Mouse (Mus musculus) heart, embryonic 13.5 days (tissue): ENCODE data around the gene Retsat. TPM values are rescaled to one million over a fixed set of nuclear protein-coding genes. Genes with fewer than 3 reads are reported as not detected.

Experiments used
- ATAC-seq: fragments of 200-750 bp; cut with Nextera tagmentation; 2 replicates; pipeline ENCODE4 v1.8.0; 2017; ENCODE audit warnings: moderate TSS enrichment; ENCODE audit not compliant: insufficient number of reproducible peaks, low FRiP score, low TSS enrichment; ENCODE audit errors: extremely low read depth
- H3K27ac ChIP-seq: fragments of 300-500 bp; sonication (generic); replicated peaks from 2 replicates; pipeline ENCODE4 v1.5.1; 2015; ENCODE audit warnings: moderate library complexity, mild to moderate bottlenecking, inconsistent platforms
- H3K27me3 ChIP-seq: fragments of 300-500 bp; sonication (generic); replicated peaks from 2 replicates; pipeline ENCODE4 v1.6.1; 2015; ENCODE audit warnings: mild to moderate bottlenecking, inconsistent platforms
- H3K36me3 ChIP-seq: fragments of 300-500 bp; sonication (generic); 2 replicates; pipeline ENCODE4 v1.6.1; 2015; ENCODE audit warnings: mild to moderate bottlenecking, inconsistent platforms
- H3K4me1 ChIP-seq: fragments of 300-500 bp; sonication (generic); 2 replicates; pipeline ENCODE4 v1.6.1; 2015; ENCODE audit warnings: inconsistent platforms
- H3K4me2 ChIP-seq: fragments of 300-500 bp; sonication (generic); 2 replicates; pipeline ENCODE4 v1.6.1; 2015; ENCODE audit warnings: inconsistent platforms, mild to moderate bottlenecking, moderate library complexity
- H3K4me3 ChIP-seq: fragments of 300-500 bp; sonication (generic); 2 replicates; pipeline ENCODE4 v1.5.1; 2015; ENCODE audit warnings: moderate library complexity, mild to moderate bottlenecking, inconsistent platforms
- H3K9ac ChIP-seq: fragments of 300-500 bp; sonication (generic); 2 replicates; pipeline ENCODE4 v1.6.1; 2015; ENCODE audit warnings: inconsistent platforms, mild to moderate bottlenecking, moderate library complexity
- H3K9me3 ChIP-seq: fragments of 300-500 bp; sonication (generic); 2 replicates; pipeline ENCODE4 v1.6.1; 2016; ENCODE audit warnings: inconsistent platforms
- WGBS: fragments of 180-500 bp; shearing (Covaris S2); methylation state at CpG from one replicate; pipeline ENCODE4 v1.1.7; 2015; ENCODE audit warnings: mixed read lengths; 5-methylcytosine and 5-hydroxymethylcytosine counted together
- polyA plus RNA-seq: library from polyadenylated mRNA; unstranded; fragments of >200 nt; fragmentation: Nextera tagmentation; extraction: Ambion mirVana; gene quantifications from 2 replicates; pipeline ENCODE4 v1.2.1, GENCODE M21; 2015

Gene Retsat
- polyA plus RNA-seq, 1 experiment from 2014 or later, result 18.3 TPM

GRCm38 (mm10) chr6:72590111-72590510 lies 8.2 kb upstream of the Retsat start:
- ATAC-seq, result no peak

DNA sequence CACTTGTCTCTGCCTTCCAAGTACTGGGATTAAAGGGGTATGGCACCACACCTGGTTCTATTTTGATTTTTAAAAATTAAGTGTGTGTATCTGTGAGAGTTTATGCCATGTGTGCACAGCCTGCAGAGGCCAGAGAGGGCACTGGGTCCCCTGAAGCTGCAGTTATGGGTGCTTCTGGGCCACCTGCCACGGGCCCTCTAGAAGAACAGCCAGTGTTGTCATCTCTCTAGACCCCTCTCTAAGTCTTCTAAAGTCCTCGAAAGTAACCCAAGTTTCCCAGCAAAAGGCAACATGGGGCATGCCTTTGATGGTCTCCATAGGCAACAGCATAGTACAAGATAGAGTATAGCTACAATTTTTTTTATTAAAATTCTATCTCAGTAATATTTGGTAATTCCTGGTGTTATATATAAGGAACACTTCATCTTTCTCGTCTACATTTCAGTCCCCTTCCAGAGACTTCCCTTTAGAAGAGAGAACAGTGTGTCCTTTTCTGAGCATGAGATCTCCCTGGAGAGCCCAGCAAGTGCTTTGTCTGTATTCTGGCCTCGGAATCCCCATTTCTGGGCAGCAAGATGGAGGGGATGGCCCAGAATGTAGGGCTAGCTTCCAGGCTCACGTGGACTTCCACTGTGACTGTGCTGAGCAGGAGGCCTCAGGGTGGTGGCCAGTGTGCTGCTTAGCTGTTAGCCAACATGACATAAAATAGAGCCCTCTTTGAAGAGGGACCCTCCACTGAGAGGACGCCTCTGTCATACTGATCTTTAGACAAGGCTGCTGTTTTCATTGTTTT lies 5.1 kb upstream of the Retsat start:
- H3K9ac ChIP-seq, result no peak overlapping the region
- WGBS, result 74% methylated on average over 6 of the region's 6 CpGs
- H3K27me3 ChIP-seq, result no peaks in the 10 kb centered on the region
- H3K9me3 ChIP-seq, result no peaks in the 10 kb centered on the region
- ATAC-seq, result no peak
- H3K4me3 ChIP-seq, result no peak overlapping the region
- no peak overlapping the region for H3K27ac ChIP-seq
- no peak overlapping the region for H3K4me2 ChIP-seq
- H3K36me3 ChIP-seq, result 0 out of 2 replicates have a peak, but pooled peaks cover 3% of the 10 kb centered on the region
- H3K4me1 ChIP-seq, result peaks cover 10% of the 10 kb centered on the region

More at GRCm38 (mm10) chr6:72590111-72590510, 8.2 kb upstream of the Retsat start:
- H3K36me3 ChIP-seq, result peaks cover 19% of the 10 kb centered on the region
- no peaks in the 10 kb centered on the region for H3K9me3 ChIP-seq
- H3K9ac ChIP-seq, result no peak overlapping the region
- no peaks in the 10 kb centered on the region for H3K4me1 ChIP-seq
- no peak overlapping the region for H3K4me3 ChIP-seq
- H3K27ac ChIP-seq, result no peak overlapping the region
- no peak overlapping the region for H3K4me2 ChIP-seq
- no peaks in the 10 kb centered on the region for H3K27me3 ChIP-seq

- Histone ChIP-seq H3K4me2 (no peak overlapping the region), H3K27ac (no peak overlapping the region)
- 41% methylated on average over 5 of the region's 5 CpGs for WGBS
Measured at GRCm38 (mm10) chr6:72593914-72594313, 4.4 kb upstream of the Retsat start.

GRCm38 (mm10) chr6:72597083-72597874 lies 996 bp upstream of the Retsat start:
- 43% methylated on average over 13 of the region's 13 CpGs for WGBS
- Histone ChIP-seq H3K9ac (peak overlapping the region; percentile 78), H3K4me1 (peaks cover 21% of the 10 kb centered on the region), H3K27me3 (no peaks in the 10 kb centered on the region), H3K27ac (0 out of 2 replicates have a peak overlapping the region, but pooled peaks have one; percentile 8), H3K4me3 (peak overlapping the region; percentile 77), H3K9me3 (no peaks in the 10 kb centered on the region), H3K4me2 (peak overlapping the region; percentile 75), H3K36me3 (0 out of 2 replicates have a peak, but pooled peaks cover 3% of the 10 kb centered on the region)
- no peak for ATAC-seq

More at GRCm38 (mm10) chr6:72593914-72594313, 4.4 kb upstream of the Retsat start:
- ATAC-seq, result no peak
- 0 out of 2 replicates have a peak, but pooled peaks cover 3% of the 10 kb centered on the region for H3K36me3 ChIP-seq
- H3K4me3 ChIP-seq, result no peak overlapping the region
- H3K4me1 ChIP-seq, result peaks cover 14% of the 10 kb centered on the region
- no peak overlapping the region for H3K9ac ChIP-seq
- H3K27me3 ChIP-seq, result no peaks in the 10 kb centered on the region
- no peaks in the 10 kb centered on the region for H3K9me3 ChIP-seq

DNA sequence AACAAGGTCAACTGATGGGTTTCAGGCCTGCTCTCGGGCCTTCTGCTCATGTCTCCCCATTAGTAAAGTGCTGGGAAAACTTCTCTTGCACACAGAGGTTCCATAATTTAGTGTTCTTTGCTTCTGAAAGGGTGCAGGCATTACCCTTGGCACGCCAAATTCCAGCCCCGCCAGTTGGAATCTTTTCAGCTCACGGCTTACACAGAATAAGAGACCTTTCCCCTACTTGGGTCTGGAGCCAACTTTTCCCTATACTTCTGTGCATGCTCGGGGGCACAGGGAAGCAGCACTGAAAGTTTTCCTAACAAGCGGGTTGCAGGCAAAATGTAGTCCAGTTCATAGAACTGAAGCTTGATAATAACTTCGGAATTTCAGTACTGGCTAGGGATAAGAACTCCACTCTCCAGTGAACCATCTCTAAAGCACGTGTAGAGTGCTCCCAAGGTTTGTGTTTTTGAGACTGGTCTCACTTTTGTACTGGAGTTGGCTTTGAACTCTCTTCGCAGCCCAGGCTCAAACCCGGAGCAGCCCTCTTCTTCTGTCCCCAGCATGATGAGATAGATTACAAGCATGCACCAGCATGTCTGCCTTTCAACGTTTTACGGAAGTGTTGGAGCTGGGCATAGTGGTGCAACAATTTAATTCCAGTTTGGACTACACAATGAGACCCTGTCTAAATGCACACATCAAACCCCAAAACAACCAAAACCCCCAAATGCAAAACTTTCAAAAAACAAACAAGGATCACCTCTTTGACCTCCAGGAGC lies 699 bp downstream of the Retsat start:
- 39% methylated on average over 12 of the region's 12 CpGs for WGBS
- no peaks in the 10 kb centered on the region for H3K9me3 ChIP-seq
- H3K36me3 ChIP-seq, result peaks cover 13% of the 10 kb centered on the region
- no peaks in the 10 kb centered on the region for H3K27me3 ChIP-seq
- H3K9ac ChIP-seq, result peak overlapping the region; percentile 88
- ATAC-seq, result no peak
- H3K4me2 ChIP-seq, result peak overlapping the region; percentile 75
- H3K27ac ChIP-seq, result peak overlapping the region; percentile 91
- H3K4me1 ChIP-seq, result peaks cover 21% of the 10 kb centered on the region
- H3K4me3 ChIP-seq, result peak overlapping the region; percentile 77

GRCm38 (mm10) chr6:72600216-72600615 lies 1.9 kb downstream of the Retsat start:
- Histone ChIP-seq H3K36me3 (peaks cover 25% of the 10 kb centered on the region), H3K4me2 (no peak overlapping the region), H3K4me1 (peaks cover 21% of the 10 kb centered on the region), H3K9me3 (no peaks in the 10 kb centered on the region), H3K27ac (no peak overlapping the region), H3K4me3 (no peak overlapping the region), H3K27me3 (no peaks in the 10 kb centered on the region), H3K9ac (no peak overlapping the region)
- no peak for ATAC-seq
- 77% methylated on average over 6 of the region's 6 CpGs for WGBS

DNA sequence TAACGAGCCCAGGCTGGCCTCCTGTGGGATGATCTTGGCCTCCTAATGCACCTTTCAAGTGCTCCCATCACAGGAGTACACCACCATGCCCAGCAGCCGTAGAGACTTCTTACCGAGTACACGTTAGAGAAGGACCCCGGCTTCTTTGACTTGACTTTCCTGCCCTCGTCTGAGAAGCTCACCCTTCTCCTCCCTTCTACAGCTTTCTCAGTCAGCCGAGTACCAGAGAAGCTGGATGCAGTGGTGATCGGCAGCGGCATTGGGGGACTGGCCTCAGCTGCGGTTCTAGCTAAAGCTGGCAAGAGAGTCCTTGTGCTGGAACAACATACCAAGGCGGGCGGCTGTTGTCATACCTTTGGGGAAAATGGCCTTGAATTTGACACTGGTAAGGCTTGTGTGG lies 2.5 kb downstream of the Retsat start:
- Histone ChIP-seq H3K4me2 (no peak overlapping the region), H3K4me3 (no peak overlapping the region), H3K27me3 (no peaks in the 10 kb centered on the region), H3K36me3 (peaks cover 31% of the 10 kb centered on the region), H3K9ac (no peak overlapping the region), H3K27ac (no peak overlapping the region), H3K4me1 (peaks cover 21% of the 10 kb centered on the region), H3K9me3 (no peaks in the 10 kb centered on the region)
- no peak for ATAC-seq
- 84% methylated on average over 12 of the region's 12 CpGs for WGBS

GRCm38 (mm10) chr6:72601732-72602131 lies 3.5 kb downstream of the Retsat start:
- WGBS, result 61% methylated on average over 1 of the region's 1 CpGs

GRCm38 (mm10) chr6:72604066-72604465 lies 5.8 kb downstream of the Retsat start:
- Histone ChIP-seq H3K4me1 (peaks cover 5% of the 10 kb centered on the region), H3K27me3 (no peaks in the 10 kb centered on the region), H3K36me3 (peaks cover 60% of the 10 kb centered on the region), H3K9me3 (no peaks in the 10 kb centered on the region), H3K4me3 (no peak overlapping the region), H3K27ac (no peak overlapping the region), H3K4me2 (no peak overlapping the region), H3K9ac (no peak overlapping the region)
- 76% methylated on average over 2 of the region's 2 CpGs for WGBS
- no peak for ATAC-seq

More at GRCm38 (mm10) chr6:72601732-72602131, 3.5 kb downstream of the Retsat start:
- ATAC-seq, result no peak
- no peak overlapping the region for H3K9ac ChIP-seq
- H3K4me2 ChIP-seq, result no peak overlapping the region
- H3K36me3 ChIP-seq, result peaks cover 40% of the 10 kb centered on the region
- no peaks in the 10 kb centered on the region for H3K27me3 ChIP-seq
- no peaks in the 10 kb centered on the region for H3K9me3 ChIP-seq
- no peak overlapping the region for H3K4me3 ChIP-seq
- H3K27ac ChIP-seq, result no peak overlapping the region
- H3K4me1 ChIP-seq, result peaks cover 21% of the 10 kb centered on the region

GRCm38 (mm10) chr6:72607060-72607459 lies 8.8 kb downstream of the Retsat start:
- WGBS, result 81% methylated on average over 4 of the region's 4 CpGs
- H3K9me3 ChIP-seq, result no peaks in the 10 kb centered on the region

DNA sequence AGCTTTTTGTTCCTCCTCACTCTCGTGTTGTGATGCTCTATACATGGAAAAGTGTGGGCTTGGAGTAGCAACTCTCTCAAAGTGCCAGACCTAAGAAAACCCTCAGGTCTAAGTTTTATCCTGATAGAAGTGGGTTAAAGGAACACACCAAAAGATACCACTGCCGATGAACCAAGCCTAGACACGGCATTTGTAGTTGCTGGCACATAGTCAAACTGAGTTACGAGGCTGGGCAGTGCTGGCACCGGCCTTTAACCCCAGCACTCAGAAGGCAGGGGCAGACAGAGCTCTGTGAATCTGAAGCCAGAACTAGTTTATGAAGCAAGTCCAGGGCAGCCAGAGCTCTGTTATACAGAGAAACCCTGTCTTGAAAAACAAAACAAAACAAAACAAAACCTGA lies 9.4 kb downstream of the Retsat start:
- H3K27me3 ChIP-seq, result no peaks in the 10 kb centered on the region
- H3K9me3 ChIP-seq, result no peaks in the 10 kb centered on the region
- no peak overlapping the region for H3K9ac ChIP-seq
- WGBS, result 75% methylated on average over 5 of the region's 5 CpGs
- ATAC-seq, result no peak
- no peak overlapping the region for H3K27ac ChIP-seq
- peaks cover 92% of the 10 kb centered on the region for H3K36me3 ChIP-seq
- H3K4me2 ChIP-seq, result no peak overlapping the region
- H3K4me1 ChIP-seq, result peaks cover 12% of the 10 kb centered on the region; the same call in 1 of the 2 replicates
- no peak overlapping the region for H3K4me3 ChIP-seq

More at GRCm38 (mm10) chr6:72607060-72607459, 8.8 kb downstream of the Retsat start:
- Histone ChIP-seq H3K27ac (no peak overlapping the region), H3K9ac (no peak overlapping the region), H3K36me3 (peaks cover 88% of the 10 kb centered on the region), H3K4me3 (no peak overlapping the region), H3K27me3 (no peaks in the 10 kb centered on the region), H3K4me1 (peaks cover 12% of the 10 kb centered on the region; the same call in 1 of the 2 replicates), H3K4me2 (no peak overlapping the region)
- ATAC-seq, result no peak
